Mouse (Mus musculus) hindbrain, embryonic 10.5 days (tissue): ENCODE data around the gene Antxr2. TPM values are rescaled to one million over a fixed set of nuclear protein-coding genes. Genes with fewer than 3 reads are reported as not detected.
A peak's percentile ranks its signal among the peaks of the same experiment; 100 is the strongest.

Experiments
- DNase-seq: peaks from one replicate; pipeline ENCODE4 v3.0.0-alpha.2; 2017; ENCODE audit warnings: low spot score
- H3K27ac ChIP-seq: fragments of 300-500 bp; sonication (generic); 2 replicates; pipeline ENCODE4 v1.5.1; 2016; ENCODE audit warnings: mild to moderate bottlenecking, moderate library complexity
- H3K27me3 ChIP-seq: fragments of 300-500 bp; sonication (generic); 2 replicates; pipeline ENCODE4 v1.6.1; 2016; ENCODE audit warnings: mild to moderate bottlenecking; ENCODE audit not compliant: poor library complexity, insufficient read depth, severe bottlenecking
- H3K36me3 ChIP-seq: fragments of 300-500 bp; sonication (generic); 2 replicates; pipeline ENCODE4 v1.6.1; 2016; ENCODE audit warnings: mild to moderate bottlenecking, moderate library complexity
- H3K4me1 ChIP-seq: fragments of 300-500 bp; sonication (generic); replicated peaks from 2 replicates; pipeline ENCODE4 v1.6.1; 2016; ENCODE audit warnings: mild to moderate bottlenecking
- H3K4me3 ChIP-seq: fragments of 300-500 bp; sonication (generic); 2 replicates; pipeline ENCODE4 v1.5.1; 2016; ENCODE audit warnings: mild to moderate bottlenecking, moderate library complexity
- H3K9me3 ChIP-seq: fragments of 300-500 bp; sonication (generic); 2 replicates; pipeline ENCODE4 v1.6.1; 2016; ENCODE audit warnings: mild to moderate bottlenecking, moderate library complexity
- WGBS: fragments of 180-500 bp; shearing (Covaris S2); methylation state at CpG from one replicate; pipeline ENCODE4 v1.1.7; 2016; 5-methylcytosine and 5-hydroxymethylcytosine counted together
- polyA plus RNA-seq: library from polyadenylated mRNA; unstranded; fragments of >200 nt; fragmentation: Nextera tagmentation; extraction: Ambion mirVana; gene quantifications from 2 replicates; pipeline ENCODE4 v1.2.1, GENCODE M21; 2016

The Antxr2 gene
- polyA plus RNA-seq: 10.1 and 12.5 TPM in 2 replicates

DNA sequence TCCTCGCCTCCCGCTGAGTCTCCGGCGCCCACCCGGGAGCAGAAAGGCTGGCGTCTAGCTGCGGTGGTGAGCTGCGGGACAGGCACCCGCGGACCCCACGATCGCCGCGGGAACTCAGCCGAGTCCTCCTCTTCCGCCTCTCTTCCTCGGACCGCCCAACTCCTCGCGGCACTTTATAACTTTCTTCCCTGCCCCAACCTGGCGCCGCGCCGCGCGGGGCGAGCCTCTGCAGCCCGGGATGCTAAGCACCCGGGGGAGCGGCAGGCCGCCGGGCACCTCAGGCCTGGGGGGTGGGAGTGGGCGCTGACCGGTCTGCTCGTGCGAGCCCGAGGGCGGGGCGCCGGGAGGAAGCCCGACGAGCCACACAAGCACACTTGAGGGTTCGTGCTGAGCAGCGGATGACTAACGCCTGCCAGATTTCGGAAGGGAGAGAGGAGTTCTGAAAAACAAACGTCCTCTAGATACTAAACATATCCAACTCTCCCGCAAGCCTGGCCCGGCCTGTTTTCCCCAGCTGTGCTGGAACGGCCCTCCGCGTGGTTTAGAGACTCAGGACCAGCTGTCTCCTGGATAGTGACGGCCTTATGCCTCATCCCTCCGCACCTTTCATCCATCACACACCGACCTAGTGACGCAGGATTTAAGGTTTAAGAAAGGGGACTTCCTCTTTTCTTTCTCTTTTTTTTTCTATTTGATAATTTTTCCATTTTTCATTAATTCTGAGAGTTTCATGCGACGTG lies at the start of gene Antxr2:
Gene Antxr2, minus strand, starts transcription at position 142 of the 740 bp plus-strand sequence.
- Histone ChIP-seq H3K4me1 (peaks cover 22% of the 10 kb centered on the region), H3K9me3 (no peaks in the 10 kb centered on the region), H3K36me3 (peaks cover 7% of the 10 kb centered on the region; the same call in 1 of the 2 replicates), H3K27me3 (peaks cover 10% of the 10 kb centered on the region; the same call in 1 of the 2 replicates), H3K27ac (peak within 1 kb of the TSS; percentile 97), H3K4me3 (peak within 1 kb of the TSS; percentile 88)
- peak; percentile 77 for DNase-seq
- 3% methylated on average over 57 of the region's 58 CpGs for WGBS

DNA sequence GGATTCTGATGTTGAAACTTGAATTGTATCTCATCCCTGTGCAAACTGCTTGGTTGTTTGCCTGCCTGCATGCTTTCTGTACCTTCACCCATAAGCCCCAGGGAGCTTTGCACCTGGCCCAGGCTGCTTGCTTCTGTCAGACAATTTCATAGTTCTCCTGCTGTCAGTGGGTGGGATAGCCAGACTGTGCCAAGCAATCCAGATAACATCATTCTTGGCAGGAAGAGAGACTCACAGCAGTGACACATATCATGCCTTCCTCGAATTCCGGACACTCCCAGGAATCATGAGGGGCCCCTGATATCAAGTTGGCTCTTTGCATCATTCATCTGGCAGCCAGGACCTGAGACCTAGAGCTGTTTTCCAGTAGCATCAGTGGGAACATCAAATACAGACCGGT lies 45.8 kb upstream of the Antxr2 start:
- Histone ChIP-seq H3K4me3 (no peak overlapping the region), H3K36me3 (no peaks in the 10 kb centered on the region), H3K27ac (no peak overlapping the region), H3K27me3 (no peaks in the 10 kb centered on the region), H3K4me1 (no peaks in the 10 kb centered on the region), H3K9me3 (no peaks in the 10 kb centered on the region)
- 83% methylated on average over 3 of the region's 3 CpGs for WGBS
- DNase-seq: no peak

DNA sequence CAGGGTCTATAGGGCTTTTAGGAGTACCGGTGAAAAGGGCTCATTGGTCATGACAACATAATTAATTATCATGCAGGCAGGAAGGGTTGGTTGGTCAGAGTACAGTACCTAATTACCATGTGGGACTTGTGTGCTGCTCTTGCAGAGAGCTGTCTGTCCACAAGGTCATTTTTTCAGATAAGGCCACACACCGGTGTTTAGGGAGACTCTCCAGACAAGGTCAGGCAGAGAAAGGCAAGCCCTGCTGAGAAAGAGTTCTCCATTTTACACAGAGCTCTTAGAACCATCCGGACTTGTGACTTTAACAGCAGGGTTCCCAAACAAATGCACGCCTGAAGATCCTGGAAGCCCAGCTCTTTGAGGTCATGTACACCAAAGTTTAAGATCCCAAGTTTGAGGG lies 38.3 kb upstream of the Antxr2 start:
- H3K4me1 ChIP-seq: no peaks in the 10 kb centered on the region
- 61% methylated on average over 4 of the region's 4 CpGs for WGBS
- no peak for DNase-seq
- no peaks in the 10 kb centered on the region for H3K9me3 ChIP-seq
- H3K27ac ChIP-seq: no peak overlapping the region
- H3K27me3 ChIP-seq: no peaks in the 10 kb centered on the region
- H3K4me3 ChIP-seq: no peak overlapping the region
- H3K36me3 ChIP-seq: no peaks in the 10 kb centered on the region

DNA sequence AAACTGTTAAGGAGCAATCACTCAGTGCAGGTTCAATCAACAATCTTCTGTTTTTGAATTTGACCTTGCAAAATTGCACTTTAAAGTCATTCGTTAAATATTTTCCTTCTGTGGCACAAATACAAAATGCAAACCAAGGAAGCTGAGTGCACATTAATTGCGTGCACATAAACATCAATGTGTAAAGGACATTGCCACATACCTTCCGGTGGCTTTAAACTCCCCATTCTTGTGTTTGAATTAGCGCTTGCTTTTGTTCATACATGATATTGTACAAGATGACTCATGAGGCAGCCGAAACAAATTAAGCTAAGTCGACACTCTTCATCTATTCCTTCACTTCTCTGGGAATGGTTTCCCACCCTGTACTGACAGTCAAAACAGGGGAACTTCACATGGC lies 24.4 kb upstream of the Antxr2 start:
- DNase-seq: no peak
- no peaks in the 10 kb centered on the region for H3K27me3 ChIP-seq
- H3K4me1 ChIP-seq: no peaks in the 10 kb centered on the region
- H3K9me3 ChIP-seq: no peaks in the 10 kb centered on the region
- H3K27ac ChIP-seq: no peak overlapping the region
- 88% methylated on average over 6 of the region's 6 CpGs for WGBS
- H3K4me3 ChIP-seq: no peak overlapping the region
- H3K36me3 ChIP-seq: no peaks in the 10 kb centered on the region

DNA sequence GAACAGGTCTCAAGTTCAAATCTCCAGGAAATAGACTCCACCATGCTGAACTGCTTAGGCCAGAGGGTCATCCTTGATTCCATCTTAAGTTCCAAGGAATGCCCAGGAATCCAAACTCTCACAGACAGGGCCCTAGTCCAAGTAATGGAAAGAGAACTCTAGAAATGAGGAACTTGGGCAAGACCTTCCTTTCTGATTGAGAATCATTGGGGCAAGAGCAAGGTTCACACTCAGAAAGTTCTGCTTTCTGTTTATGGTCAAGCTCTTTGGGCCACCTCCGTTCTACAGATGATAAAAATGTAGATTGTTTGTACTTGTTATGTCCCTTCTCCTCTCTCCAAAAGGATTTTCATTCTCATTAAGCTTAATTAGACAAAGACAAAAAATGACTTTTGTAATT lies 24.0 kb upstream of the Antxr2 start:
- WGBS: 95% methylated on average over 1 of the region's 1 CpGs
- no peak for DNase-seq
- Histone ChIP-seq H3K36me3 (no peaks in the 10 kb centered on the region), H3K4me1 (no peaks in the 10 kb centered on the region), H3K27me3 (no peaks in the 10 kb centered on the region), H3K4me3 (no peak overlapping the region), H3K9me3 (no peaks in the 10 kb centered on the region), H3K27ac (no peak overlapping the region)

DNA sequence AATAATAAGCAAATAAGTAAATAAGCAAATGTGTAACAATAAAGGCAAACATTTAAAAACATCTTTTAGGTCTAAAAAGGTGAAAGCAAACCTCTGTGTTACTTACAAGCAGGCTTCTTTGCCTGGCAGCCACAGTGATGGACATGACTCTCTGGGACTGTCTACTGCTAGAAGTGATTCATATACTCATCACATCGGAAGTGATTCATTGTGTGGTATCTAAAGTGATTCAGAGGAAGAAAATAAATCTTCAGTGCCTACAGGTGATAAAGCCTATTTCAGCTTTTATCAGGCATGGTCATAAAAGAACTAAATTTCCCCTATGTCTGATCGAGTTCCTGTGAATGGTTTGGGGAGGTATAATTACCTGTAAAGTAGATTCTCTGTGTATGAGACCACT lies 4.1 kb upstream of the Antxr2 start:
- WGBS: 84% methylated on average over 2 of the region's 2 CpGs
- no peaks in the 10 kb centered on the region for H3K9me3 ChIP-seq

DNA sequence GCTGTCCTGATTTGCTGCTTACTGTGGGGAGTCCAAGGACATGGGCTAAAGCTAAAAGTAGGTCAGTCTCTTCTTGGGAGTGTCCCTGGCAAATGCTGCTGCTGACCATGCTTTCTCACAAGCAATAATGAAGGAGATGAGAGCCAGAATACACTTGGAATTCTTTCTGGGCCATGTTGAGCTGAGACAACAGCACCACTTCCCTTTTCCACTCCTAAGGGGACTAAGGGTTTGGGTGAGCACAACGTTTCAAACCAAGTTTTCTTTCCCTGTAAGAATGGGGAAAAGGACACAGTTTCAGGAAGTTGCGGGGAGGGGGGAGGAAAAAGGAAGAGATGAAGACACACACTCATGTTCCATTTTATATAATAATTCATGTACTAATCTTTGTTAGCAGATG lies 3.4 kb upstream of the Antxr2 start:
- H3K27me3 ChIP-seq: peaks cover 10% of the 10 kb centered on the region; the same call in 1 of the 2 replicates
- H3K27ac ChIP-seq: no peak overlapping the region
- H3K4me1 ChIP-seq: peaks cover 13% of the 10 kb centered on the region
- DNase-seq: no peak
- no peaks in the 10 kb centered on the region for H3K36me3 ChIP-seq
- H3K9me3 ChIP-seq: no peaks in the 10 kb centered on the region
- WGBS: 54% methylated on average over 2 of the region's 2 CpGs
- H3K4me3 ChIP-seq: no peak overlapping the region

More for the DNA sequence above, 4.1 kb upstream of the Antxr2 start:
- no peak for DNase-seq
- H3K4me1 ChIP-seq: peaks cover 6% of the 10 kb centered on the region
- H3K27ac ChIP-seq: no peak overlapping the region
- peaks cover 10% of the 10 kb centered on the region; the same call in 1 of the 2 replicates for H3K27me3 ChIP-seq
- no peak overlapping the region for H3K4me3 ChIP-seq
- H3K36me3 ChIP-seq: no peaks in the 10 kb centered on the region

DNA sequence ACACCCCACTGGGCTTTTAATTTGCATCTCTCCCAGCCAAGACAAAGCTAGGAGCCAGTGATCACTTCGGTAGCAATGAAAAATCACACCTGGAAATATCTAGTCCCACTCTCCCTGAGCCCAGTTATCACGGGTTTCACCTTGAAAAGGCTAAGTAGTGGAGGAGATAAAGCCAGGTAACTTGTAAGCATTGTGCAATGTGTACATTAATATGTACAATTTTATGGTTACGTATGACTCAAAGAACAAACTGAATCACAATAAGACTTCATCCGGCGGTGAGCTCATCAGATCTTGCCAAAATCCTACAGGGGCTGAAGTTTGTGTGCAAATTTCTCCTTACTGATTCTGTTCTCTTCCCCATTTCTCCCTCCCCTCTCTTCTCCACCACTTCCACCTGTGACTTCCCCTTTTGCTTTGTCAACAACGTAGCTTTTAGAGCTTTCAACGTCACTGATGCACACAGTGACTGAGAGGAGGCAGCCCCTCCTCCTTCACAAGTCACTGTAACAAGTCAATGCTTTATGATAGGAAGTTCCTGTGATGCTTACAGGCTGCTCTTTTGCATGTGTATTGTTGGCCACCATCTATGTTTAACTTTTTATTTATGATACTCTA lies 2.1 kb upstream of the Antxr2 start:
- H3K9me3 ChIP-seq: no peaks in the 10 kb centered on the region
- no peak for DNase-seq
- WGBS: 70% methylated on average over 7 of the region's 7 CpGs
- H3K27me3 ChIP-seq: peaks cover 10% of the 10 kb centered on the region; the same call in 1 of the 2 replicates
- H3K36me3 ChIP-seq: no peaks in the 10 kb centered on the region
- H3K4me3 ChIP-seq: no peak overlapping the region
- H3K27ac ChIP-seq: no peak overlapping the region
- H3K4me1 ChIP-seq: peaks cover 21% of the 10 kb centered on the region

DNA sequence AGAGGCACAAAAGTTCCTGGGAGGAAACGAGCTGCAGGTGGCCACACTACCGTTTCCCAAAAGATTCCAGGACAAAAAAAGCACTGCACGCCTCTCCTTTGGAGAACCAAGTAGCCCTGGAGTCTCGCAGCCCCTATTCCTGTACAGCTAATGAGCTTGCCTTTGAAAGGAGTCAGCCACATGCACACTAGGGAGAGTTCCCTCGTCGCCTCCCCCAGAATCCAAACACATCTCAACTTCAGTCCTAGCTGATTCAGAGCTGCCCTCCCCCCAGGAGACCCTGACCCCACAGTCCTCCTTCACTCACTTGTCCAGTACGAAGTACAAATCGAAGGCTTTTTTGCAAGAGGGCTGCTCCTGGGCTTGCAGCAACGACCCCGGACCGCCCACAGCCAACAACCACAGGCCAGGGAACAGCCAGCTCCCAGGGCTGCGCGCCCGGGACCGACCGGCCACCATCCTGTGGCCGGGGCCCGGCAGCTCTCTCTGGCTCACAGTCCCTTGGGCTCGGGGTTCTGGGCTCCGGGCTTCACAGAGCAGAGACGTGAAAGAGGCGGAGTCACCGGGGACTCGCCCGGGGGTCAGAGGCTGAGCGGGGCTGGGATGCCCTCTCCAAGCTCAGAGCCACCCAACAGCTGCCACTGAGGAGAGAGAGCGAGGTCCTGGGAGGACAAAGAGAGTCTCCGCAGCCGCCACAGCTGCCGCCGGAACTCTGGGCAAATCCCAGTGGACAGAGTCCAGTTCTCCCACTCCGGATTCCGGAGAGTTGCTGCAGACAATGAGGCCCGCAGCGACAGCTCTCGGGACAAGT lies 547 bp downstream of the Antxr2 start:
- H3K4me1 ChIP-seq: peaks cover 22% of the 10 kb centered on the region
- peak overlapping the region; percentile 97 for H3K27ac ChIP-seq
- H3K4me3 ChIP-seq: peak overlapping the region; percentile 88
- peaks cover 10% of the 10 kb centered on the region; the same call in 1 of the 2 replicates for H3K27me3 ChIP-seq
- under 1% methylated on average over 36 of the region's 36 CpGs for WGBS
- peak; percentile 84 for DNase-seq
- no peaks in the 10 kb centered on the region for H3K9me3 ChIP-seq
- H3K36me3 ChIP-seq: peaks cover 14% of the 10 kb centered on the region

DNA sequence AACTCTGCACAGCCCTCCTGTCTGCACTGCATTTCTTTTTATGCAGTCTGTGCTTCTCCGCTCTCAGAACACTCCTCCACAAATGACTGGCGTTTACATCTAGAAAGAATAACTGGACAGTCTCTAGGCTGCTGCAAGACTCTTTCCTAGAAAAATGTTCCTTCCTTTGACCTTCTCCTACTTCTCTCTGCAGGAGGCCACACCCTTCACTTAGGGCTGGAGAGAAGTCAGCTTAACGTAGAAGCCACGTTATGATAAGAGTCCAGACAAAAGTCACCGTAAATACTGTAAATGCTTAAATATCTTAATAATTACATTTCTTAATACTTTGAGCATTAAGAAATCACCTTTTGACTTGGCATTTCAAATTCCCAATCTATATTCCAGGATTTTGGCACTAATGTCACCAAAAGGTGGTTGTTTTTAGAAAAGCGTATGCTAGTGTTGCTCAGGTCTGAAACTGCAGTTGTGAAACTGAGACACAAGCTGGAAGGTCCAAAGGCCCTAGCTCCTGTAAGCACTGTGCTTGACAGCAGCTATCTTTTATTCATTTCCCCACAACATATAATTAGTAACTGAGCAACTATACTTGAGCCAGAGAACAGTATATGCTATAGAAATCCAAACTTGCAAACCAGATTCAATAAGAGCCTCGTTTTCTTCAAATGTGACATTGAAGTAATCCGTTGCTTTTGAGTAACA lies 3.0 kb downstream of the Antxr2 start:
- no peak overlapping the region for H3K4me3 ChIP-seq
- no peak overlapping the region for H3K27ac ChIP-seq
- no peaks in the 10 kb centered on the region for H3K9me3 ChIP-seq
- peaks cover 22% of the 10 kb centered on the region for H3K4me1 ChIP-seq
- H3K36me3 ChIP-seq: peaks cover 30% of the 10 kb centered on the region
- WGBS: 80% methylated on average over 8 of the region's 8 CpGs
- H3K27me3 ChIP-seq: peaks cover 10% of the 10 kb centered on the region; the same call in 1 of the 2 replicates
- no peak for DNase-seq

DNA sequence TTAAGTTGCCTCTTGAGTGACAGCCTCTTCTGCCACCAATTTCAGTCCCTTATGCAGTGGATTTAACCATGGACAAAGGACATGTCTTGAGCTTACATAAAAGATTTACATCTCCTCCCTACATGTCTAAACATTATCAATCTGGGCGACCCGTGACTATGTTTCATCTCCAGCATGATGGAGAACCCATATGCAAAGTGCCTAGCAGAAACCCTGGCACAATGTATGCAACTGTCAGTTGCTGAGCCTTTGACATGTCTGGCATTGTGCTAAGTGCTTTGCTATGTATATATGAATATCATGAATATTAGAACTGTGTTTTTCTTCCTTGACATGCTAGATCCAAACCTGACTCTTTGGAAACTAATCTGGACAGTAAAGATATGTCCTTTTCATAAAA lies 4.9 kb downstream of the Antxr2 start:
- Histone ChIP-seq H3K4me3 (no peak overlapping the region), H3K27me3 (no peaks in the 10 kb centered on the region), H3K36me3 (peaks cover 39% of the 10 kb centered on the region), H3K9me3 (no peaks in the 10 kb centered on the region), H3K27ac (no peak overlapping the region), H3K4me1 (peaks cover 22% of the 10 kb centered on the region)
- WGBS: 96% methylated on average over 2 of the region's 2 CpGs
- DNase-seq: no peak

DNA sequence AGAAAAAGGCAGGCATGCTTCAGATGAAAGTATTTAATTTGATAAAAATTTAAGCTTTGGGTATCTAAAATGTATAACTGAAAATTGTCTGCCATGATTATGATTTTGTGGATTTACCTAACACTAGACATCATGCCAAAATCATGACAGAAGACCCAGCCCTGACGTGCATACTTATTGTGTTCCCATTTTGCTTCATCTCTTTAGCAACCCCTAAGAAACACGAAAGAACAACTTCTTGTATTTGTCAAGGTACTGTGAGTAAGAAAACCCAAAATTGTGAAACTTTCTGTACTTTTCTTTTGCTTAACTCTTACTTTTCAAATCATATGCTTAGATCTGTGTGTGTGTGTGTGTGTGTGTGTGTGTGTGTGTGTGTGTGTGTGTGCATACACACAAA lies 6.3 kb downstream of the Antxr2 start:
- Histone ChIP-seq H3K4me1 (peaks cover 12% of the 10 kb centered on the region), H3K36me3 (peaks cover 50% of the 10 kb centered on the region), H3K4me3 (no peak overlapping the region), H3K27me3 (no peaks in the 10 kb centered on the region), H3K27ac (no peak overlapping the region), H3K9me3 (no peaks in the 10 kb centered on the region)
- DNase-seq: no peak
- WGBS: 97% methylated on average over 2 of the region's 2 CpGs
